Mouse (Mus musculus) inflammation-experienced regulatory T-cells (primary cell): Measurements from ENCODE around the gene Cyp2d22. TPM values are rescaled to one million over a fixed set of nuclear protein-coding genes. Genes with fewer than 3 reads are reported as not detected.

Experiments used
- polyA plus RNA-seq, 2 experiments: library from polyadenylated mRNA; unstranded; fragments of 100-300 nt; shearing (Covaris generic); gene quantifications; one replicate each; pipeline ENCODE4 v1.2.1; 2017

The Cyp2d22 gene
- polyA plus RNA-seq: 1 to 10 TPM; 6.8 to 9.8 TPM

GRCm38 (mm10) chr15:82379871-82380713 is at the start of gene Cyp2d22:
TSS of gene Cyp2d22 (minus strand) at chr15:82380260.

GRCm38 (mm10) chr15:82406981-82407380 is 26.9 kb upstream of the Cyp2d22 start, which contains the start of gene Cyp2d10:
TSS of gene Cyp2d10 (minus strand) at chr15:82407195.

GRCm38 (mm10) chr15:82393922-82394321 is 13.9 kb upstream of the Cyp2d22 start, which contains the start of gene Cyp2d11:
TSS of gene Cyp2d11 (minus strand) at chr15:82394022.

GRCm38 (mm10) chr15:82354126-82354945 is 25.7 kb downstream of the Cyp2d22 start, which contains the start of gene Ndufa6:
TSS of gene Ndufa6 (minus strand) at chr15:82354322.

GRCm38 (mm10) chr15:82338593-82339112 is 41.4 kb downstream of the Cyp2d22 start, which contains the start of the genes Naga, Pheta2 and Smdt1:
TSS of gene Naga (minus strand) at chr15:82338925.
TSS of gene Pheta2 (plus strand) at chr15:82338942.
TSS of gene Smdt1 (plus strand) at chr15:82338959.

Other genes starting within 250 kb of the Cyp2d22 start
- gene Srebf2, start 233.1 kb downstream of the Cyp2d22 start, polyA plus RNA-seq: 100 to 1,000 TPM; 108 to 135 TPM
- gene Shisa8, start 167.4 kb downstream of the Cyp2d22 start, polyA plus RNA-seq: 1 to 10 TPM in 1 of 2 experiments, under 1 TPM in 1; 0.13 to 1.5 TPM
- 1 to 10 TPM; 4.3 to 7.4 TPM for gene Tnfrsf13c, start 155.9 kb downstream of the Cyp2d22 start, polyA plus RNA-seq
- gene Cenpm, start 135.5 kb downstream of the Cyp2d22 start, polyA plus RNA-seq: 1 to 10 TPM; 2.5 to 6.1 TPM
- gene 1500009C09Rik, start 127.9 kb downstream of the Cyp2d22 start, polyA plus RNA-seq: 1 to 10 TPM in 1 of 2 experiments, not detected in 1; 1.0 TPM
- 1 to 10 TPM in 1 of 2 experiments, under 1 TPM in 1; 0.45 to 2.1 TPM for gene Sept3, start 105.4 kb downstream of the Cyp2d22 start, polyA plus RNA-seq
- under 1 TPM in 1 of 2 experiments, not detected in 1; 0.53 TPM for gene Wbp2nl, start 81.3 kb downstream of the Cyp2d22 start, polyA plus RNA-seq
- 10 to 100 TPM; 66.4 to 73.4 TPM for gene Naga, start 41.3 kb downstream of the Cyp2d22 start, polyA plus RNA-seq
- gene Pheta2, start 41.3 kb downstream of the Cyp2d22 start, polyA plus RNA-seq: 10 to 100 TPM in 1 of 2 experiments, 1 to 10 TPM in 1; 3.7 to 11.0 TPM
- 100 to 1,000 TPM; 162 to 165 TPM for gene Smdt1, start 41.3 kb downstream of the Cyp2d22 start, polyA plus RNA-seq
- 100 to 1,000 TPM; 263 to 291 TPM for gene Ndufa6, start 25.9 kb downstream of the Cyp2d22 start, polyA plus RNA-seq
- gene Cyp2d11, start 13.8 kb upstream of the Cyp2d22 start, polyA plus RNA-seq: not detected
- under 1 TPM; 0.31 to 0.44 TPM for gene Cyp2d10, start 26.9 kb upstream of the Cyp2d22 start, polyA plus RNA-seq
- gene Cyp2d9, start 53.2 kb upstream of the Cyp2d22 start, polyA plus RNA-seq: under 1 TPM in 1 of 2 experiments, not detected in 1; 0.93 TPM
- under 1 TPM; 0.12 to 0.27 TPM for gene Cyp2d12, start 174.8 kb upstream of the Cyp2d22 start, polyA plus RNA-seq
- under 1 TPM in 1 of 2 experiments, not detected in 1; 0.94 TPM for gene Cyp2d34, start 240.7 kb upstream of the Cyp2d22 start, polyA plus RNA-seq